Mouse (Mus musculus) neural tube, embryonic 14.5 days (tissue): ENCODE data around the gene Akap13. TPM values are rescaled to one million over a fixed set of nuclear protein-coding genes. Genes with fewer than 3 reads are reported as not detected.
A peak's percentile ranks its signal among the peaks of the same experiment; 100 is the strongest.

Source experiments
- ATAC-seq: fragments of 200-750 bp; cut with Nextera tagmentation; 2 replicates; pipeline ENCODE4 v1.8.0; 2017; ENCODE audit warnings: low read depth, mild to moderate bottlenecking, moderate TSS enrichment, moderate library complexity
- H3K27ac ChIP-seq: fragments of 300-500 bp; sonication (generic); 2 replicates; pipeline ENCODE4 v1.5.1; 2014; ENCODE audit warnings: low read depth, mild to moderate bottlenecking, control low read depth, low read length, moderate library complexity, mixed read lengths
- H3K27me3 ChIP-seq: fragments of 300-500 bp; sonication (generic); 2 replicates; pipeline ENCODE4 v1.6.1; 2014; ENCODE audit warnings: low read length; ENCODE audit not compliant: control insufficient read depth, insufficient read depth
- H3K36me3 ChIP-seq: fragments of 300-500 bp; sonication (generic); 2 replicates; pipeline ENCODE4 v1.6.1; 2014; ENCODE audit warnings: low read length, mixed read lengths; ENCODE audit not compliant: control insufficient read depth, insufficient read depth
- H3K4me1 ChIP-seq: fragments of 300-500 bp; sonication (generic); 2 replicates; pipeline ENCODE4 v1.6.1; 2014; ENCODE audit warnings: low read length; ENCODE audit not compliant: control insufficient read depth, insufficient read depth
- H3K4me2 ChIP-seq: fragments of 300-500 bp; sonication (generic); 2 replicates; pipeline ENCODE4 v1.6.1; 2014; ENCODE audit warnings: mild to moderate bottlenecking, low read depth, low read length, control low read depth
- H3K4me3 ChIP-seq: fragments of 300-500 bp; sonication (generic); 2 replicates; pipeline ENCODE4 v1.5.1; 2014; ENCODE audit warnings: low read depth, low read length, control low read depth, mixed read lengths
- H3K9ac ChIP-seq: fragments of 300-500 bp; sonication (generic); replicated peaks from 2 replicates; pipeline ENCODE4 v1.6.1; 2014; ENCODE audit warnings: low read depth, mild to moderate bottlenecking, control low read depth, low read length, mixed read lengths
- H3K9me3 ChIP-seq: fragments of 300-500 bp; sonication (generic); 2 replicates; pipeline ENCODE4 v1.6.1; 2016; ENCODE audit warnings: low read length; ENCODE audit not compliant: control insufficient read depth
- WGBS: fragments of 180-500 bp; shearing (Covaris S2); extraction: QIAGEN DNeasy Blood & Tissue Kit; methylation state at CpG from one replicate; pipeline ENCODE4 v1.1.7; 2014; 5-methylcytosine and 5-hydroxymethylcytosine counted together
- polyA plus RNA-seq: library from polyadenylated mRNA; unstranded; fragments of >200 nt; fragmentation: Nextera tagmentation; extraction: Ambion mirVana; gene quantifications from 2 replicates; pipeline ENCODE4 v1.2.1, GENCODE M21; 2014

The Akap13 gene
- 19.8 and 23.7 TPM in 2 replicates for polyA plus RNA-seq

DNA sequence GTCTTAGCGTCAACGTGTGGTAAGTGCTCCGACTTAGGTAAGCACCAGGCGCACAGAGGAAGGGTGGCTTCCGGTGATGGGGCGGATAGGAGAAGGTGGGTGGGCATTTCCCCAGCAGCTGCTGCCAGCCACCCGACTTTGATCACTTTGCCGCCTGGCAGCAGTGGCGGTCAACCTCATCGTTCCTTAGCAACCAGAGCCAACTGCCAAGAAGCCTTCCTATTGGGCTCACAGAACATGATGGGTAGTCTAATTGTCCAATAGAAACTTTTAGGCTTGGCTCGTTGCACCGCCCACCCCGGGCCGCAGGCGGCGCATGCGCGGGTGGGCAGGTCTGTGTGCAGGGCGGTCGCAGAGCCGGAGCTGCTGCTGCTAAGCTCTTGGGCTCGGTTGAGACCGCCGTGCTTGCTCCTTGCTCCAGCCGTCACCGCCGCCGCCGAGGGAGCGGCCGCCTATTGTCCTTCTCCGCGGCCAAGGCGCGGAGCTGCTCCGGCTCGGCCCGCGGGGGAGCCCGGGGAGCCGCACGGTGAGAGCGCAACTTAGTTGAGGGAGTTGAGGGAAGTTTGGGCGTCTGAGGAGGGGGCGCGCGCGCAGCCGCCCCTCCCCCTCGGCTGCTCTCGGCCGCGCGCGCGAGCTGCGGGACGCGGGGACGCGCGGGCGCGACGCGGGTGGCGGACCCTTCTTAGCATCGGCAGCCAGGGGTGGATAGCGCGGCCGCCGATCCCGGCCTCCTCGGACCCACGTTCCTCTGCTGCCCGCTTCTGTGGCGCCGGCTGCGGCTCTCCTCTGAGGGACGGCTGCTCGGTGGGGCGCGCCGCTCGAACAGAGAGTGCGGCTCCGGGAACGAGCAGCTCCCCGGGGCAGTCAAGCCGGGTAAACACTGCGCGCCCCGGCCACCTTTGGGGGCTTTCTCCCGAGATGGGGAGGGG, at the start of gene Akap13:
TSS of gene Akap13 (plus strand) at position 312 of the 929 bp plus-strand sequence.
- H3K9me3 ChIP-seq, result no peaks in the 10 kb centered on the region
- peak within 1 kb of the TSS; percentile 71 for H3K4me2 ChIP-seq
- H3K4me1 ChIP-seq, result no peaks in the 10 kb centered on the region; the same call in 1 of the 2 replicates
- H3K27me3 ChIP-seq, result no peaks in the 10 kb centered on the region
- under 1% methylated on average over 72 of the region's 94 CpGs for WGBS
- peak within 1 kb of the TSS; percentile 85 for H3K4me3 ChIP-seq
- peak within 1 kb of the TSS; percentile 84 for H3K9ac ChIP-seq
- peak; percentile 100 for ATAC-seq
- H3K36me3 ChIP-seq, result no peaks in the 10 kb centered on the region
- peak within 1 kb of the TSS; percentile 94 for H3K27ac ChIP-seq

DNA sequence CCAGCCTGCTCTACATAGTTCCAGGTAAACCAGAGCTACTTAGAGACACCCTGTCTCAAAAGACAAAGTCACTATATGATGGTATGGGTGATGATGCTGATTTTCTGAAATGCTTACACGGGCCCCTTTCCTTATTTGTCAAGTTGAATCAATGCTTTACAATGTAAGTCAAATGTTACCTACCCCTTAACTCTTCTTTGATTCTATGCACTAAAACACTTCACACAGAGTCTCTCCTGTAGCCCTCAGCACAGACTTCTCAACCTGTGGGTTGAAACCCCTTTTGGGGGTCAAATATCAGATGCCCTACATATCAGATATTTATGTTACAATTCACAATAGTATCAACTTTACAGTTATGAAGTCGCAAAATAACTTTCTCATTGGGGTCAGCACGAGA, 44.7 kb upstream of the Akap13 start:
- Histone ChIP-seq H3K4me3 (no peak overlapping the region), H3K4me1 (no peaks in the 10 kb centered on the region), H3K4me2 (no peak overlapping the region), H3K9me3 (no peaks in the 10 kb centered on the region), H3K27ac (no peak overlapping the region), H3K9ac (no peak overlapping the region), H3K27me3 (no peaks in the 10 kb centered on the region), H3K36me3 (no peaks in the 10 kb centered on the region)
- WGBS, result 85% methylated on average over 3 of the region's 3 CpGs
- no peak for ATAC-seq

DNA sequence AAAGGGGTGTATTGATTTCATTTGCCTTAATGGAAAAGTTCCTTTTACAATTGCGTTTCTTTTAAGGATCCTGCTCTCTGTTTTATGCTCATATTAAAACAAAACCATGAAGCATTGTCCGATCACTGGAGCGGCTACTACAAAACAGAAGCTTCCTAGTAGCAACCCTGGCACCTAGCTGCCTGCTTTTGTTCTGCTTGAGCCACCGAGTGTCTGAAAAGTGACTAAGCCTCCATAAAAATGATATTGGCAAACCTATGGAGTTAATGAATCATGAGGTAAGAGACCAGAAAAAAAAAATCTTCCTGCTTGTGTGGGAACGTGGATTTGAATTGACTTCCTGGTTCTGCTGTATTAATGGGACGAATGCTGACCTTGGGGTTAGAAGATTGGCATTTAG, 44.1 kb upstream of the Akap13 start:
- no peak overlapping the region for H3K4me3 ChIP-seq
- no peak overlapping the region for H3K9ac ChIP-seq
- WGBS, result 77% methylated on average over 6 of the region's 6 CpGs
- H3K4me2 ChIP-seq, result no peak overlapping the region
- ATAC-seq, result no peak
- H3K27me3 ChIP-seq, result no peaks in the 10 kb centered on the region
- H3K9me3 ChIP-seq, result no peaks in the 10 kb centered on the region
- no peaks in the 10 kb centered on the region for H3K4me1 ChIP-seq
- H3K36me3 ChIP-seq, result no peaks in the 10 kb centered on the region
- H3K27ac ChIP-seq, result no peak overlapping the region

DNA sequence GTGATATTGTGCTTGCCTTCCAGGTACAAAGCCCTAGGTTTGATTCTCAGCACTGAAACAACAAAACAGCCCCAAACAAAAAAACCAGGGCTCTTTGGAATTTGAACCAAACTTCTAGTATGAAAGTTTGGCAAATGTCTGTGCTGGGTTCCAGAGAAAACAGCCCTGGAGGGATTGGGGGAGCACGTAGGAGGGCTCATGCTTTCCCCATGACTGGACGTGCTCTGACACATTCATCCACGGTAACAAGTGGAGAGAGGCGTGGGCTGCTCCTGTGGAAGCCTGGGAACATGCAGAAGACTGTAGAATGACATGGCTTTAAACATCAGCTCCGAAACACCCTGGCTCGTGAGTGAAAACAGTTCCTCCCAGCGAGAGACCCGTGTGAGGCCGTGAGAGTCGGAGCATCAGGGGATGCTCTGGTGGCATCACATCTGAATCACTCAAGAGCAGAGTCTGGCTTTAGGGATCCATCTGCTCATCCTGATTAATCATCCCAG, 43.3 kb upstream of the Akap13 start:
- WGBS, result 89% methylated on average over 10 of the region's 10 CpGs
- Histone ChIP-seq H3K27ac (no peak overlapping the region), H3K4me1 (no peaks in the 10 kb centered on the region), H3K4me3 (no peak overlapping the region), H3K27me3 (no peaks in the 10 kb centered on the region), H3K9ac (no peak overlapping the region), H3K36me3 (no peaks in the 10 kb centered on the region), H3K4me2 (no peak overlapping the region), H3K9me3 (no peaks in the 10 kb centered on the region)
- no peak for ATAC-seq

DNA sequence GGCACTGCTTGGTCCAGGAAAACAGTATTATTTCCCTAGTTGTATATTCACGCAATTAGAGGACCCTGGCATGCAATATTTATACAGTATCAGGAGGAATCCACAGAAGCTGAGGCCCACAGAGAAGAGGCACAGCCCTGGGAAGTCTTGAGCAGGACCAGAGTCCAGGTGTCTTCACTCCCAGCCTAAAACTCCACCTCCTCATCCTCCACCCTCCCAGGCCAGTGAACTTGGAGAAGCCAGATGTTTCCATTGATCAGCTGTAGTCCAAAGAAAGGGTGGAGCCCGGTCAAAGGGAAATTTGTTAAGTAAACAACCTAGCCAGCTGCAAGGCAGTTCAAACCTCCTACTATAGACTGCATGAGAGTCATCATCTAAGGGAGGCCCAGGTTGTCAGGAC, 42.8 kb upstream of the Akap13 start:
- no peak overlapping the region for H3K4me2 ChIP-seq
- H3K9ac ChIP-seq, result no peak overlapping the region
- no peaks in the 10 kb centered on the region for H3K4me1 ChIP-seq
- H3K27me3 ChIP-seq, result no peaks in the 10 kb centered on the region
- no peaks in the 10 kb centered on the region for H3K9me3 ChIP-seq
- ATAC-seq, result no peak
- no peaks in the 10 kb centered on the region for H3K36me3 ChIP-seq
- H3K27ac ChIP-seq, result no peak overlapping the region
- WGBS, result 72% methylated on average over 2 of the region's 2 CpGs
- H3K4me3 ChIP-seq, result no peak overlapping the region

DNA sequence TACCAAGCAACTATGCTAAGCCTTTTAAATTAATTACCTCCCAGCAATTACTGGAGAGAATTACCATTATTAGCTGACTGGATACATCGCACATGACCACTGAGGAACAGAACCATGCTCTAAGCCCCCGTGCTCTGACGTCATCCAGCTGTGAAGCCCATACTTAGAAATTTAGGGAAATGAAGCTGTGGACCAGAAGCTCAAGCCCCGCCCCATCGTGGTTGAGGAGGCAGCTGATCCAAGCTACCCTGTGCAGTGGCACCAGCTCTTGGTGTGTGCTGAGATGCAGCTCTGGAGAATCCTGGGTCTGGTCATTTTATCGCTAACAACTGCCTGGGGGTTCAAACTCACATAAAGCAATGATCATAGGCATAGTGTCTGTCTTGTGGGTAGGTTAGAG, 41.4 kb upstream of the Akap13 start:
- H3K4me1 ChIP-seq, result no peaks in the 10 kb centered on the region
- no peaks in the 10 kb centered on the region for H3K9me3 ChIP-seq
- ATAC-seq, result no peak
- no peaks in the 10 kb centered on the region for H3K27me3 ChIP-seq
- WGBS, result 36% methylated on average over 6 of the region's 6 CpGs
- no peak overlapping the region for H3K27ac ChIP-seq
- no peak overlapping the region for H3K4me2 ChIP-seq
- no peak overlapping the region for H3K4me3 ChIP-seq
- H3K36me3 ChIP-seq, result no peaks in the 10 kb centered on the region
- no peak overlapping the region for H3K9ac ChIP-seq

DNA sequence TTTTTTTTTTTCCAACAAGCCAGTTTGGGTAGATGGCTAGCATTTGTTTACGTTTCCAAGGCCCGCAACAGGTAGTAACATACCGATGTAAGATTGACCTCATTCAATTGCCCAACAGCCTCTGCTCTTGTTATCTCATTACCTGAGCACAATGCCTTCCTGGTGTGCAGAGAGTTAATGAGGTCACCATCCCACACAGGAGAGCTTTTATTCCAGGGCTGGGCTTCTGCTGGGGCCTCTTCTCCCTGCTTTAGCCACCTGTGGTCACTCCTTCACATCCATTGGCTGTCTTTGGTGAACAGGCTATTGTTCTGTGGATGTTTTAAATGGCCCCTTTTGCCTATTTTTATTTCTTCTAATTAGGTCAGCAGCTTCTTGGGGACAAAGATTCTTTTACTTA, 41.0 kb upstream of the Akap13 start:
- Histone ChIP-seq H3K4me3 (no peak overlapping the region), H3K4me1 (no peaks in the 10 kb centered on the region), H3K36me3 (no peaks in the 10 kb centered on the region), H3K9ac (no peak overlapping the region), H3K27ac (no peak overlapping the region), H3K4me2 (no peak overlapping the region), H3K9me3 (no peaks in the 10 kb centered on the region), H3K27me3 (no peaks in the 10 kb centered on the region)
- no peak for ATAC-seq
- WGBS, result 11% methylated on average over 3 of the region's 3 CpGs

DNA sequence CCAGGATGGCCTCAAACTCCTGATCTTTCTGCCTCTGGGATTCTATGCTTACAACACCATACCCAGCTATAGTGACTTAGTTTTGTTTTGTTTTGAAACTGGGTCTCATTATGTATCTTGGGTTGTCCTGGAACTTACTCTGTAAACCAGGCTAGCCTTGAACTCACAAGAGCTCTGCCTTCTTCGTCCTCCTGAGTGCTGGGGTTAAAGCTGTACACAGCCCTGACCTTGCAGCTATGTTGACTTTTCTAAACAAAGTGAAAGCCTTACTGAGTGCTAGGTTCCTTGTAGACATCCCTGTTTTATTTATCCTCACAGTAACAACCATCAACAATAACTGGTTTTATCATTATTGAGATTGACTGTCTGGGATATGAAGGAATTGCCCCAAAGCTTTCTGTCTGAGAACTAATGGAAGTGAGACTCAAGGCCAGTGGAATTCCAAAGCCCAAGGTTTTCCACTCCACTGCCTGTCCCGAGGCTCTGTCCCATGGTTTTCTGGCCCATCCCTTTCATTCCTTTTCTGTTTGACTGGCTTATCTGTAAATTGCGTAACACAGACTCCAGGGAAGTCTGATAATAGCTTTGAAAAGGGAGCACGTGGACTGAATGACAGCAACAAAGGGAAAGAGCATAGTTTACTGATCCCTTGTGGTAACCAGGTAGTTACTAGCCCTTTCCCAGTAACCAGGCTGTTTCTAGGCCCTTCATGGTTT, 40.0 kb upstream of the Akap13 start:
- WGBS, result 32% methylated on average over 4 of the region's 4 CpGs
- H3K9ac ChIP-seq, result no peak overlapping the region
- no peak for ATAC-seq

More for the DNA sequence above, 40.0 kb upstream of the Akap13 start:
- H3K27me3 ChIP-seq, result no peaks in the 10 kb centered on the region
- no peaks in the 10 kb centered on the region for H3K4me1 ChIP-seq
- no peaks in the 10 kb centered on the region for H3K9me3 ChIP-seq
- no peak overlapping the region for H3K4me3 ChIP-seq
- no peak overlapping the region for H3K27ac ChIP-seq
- no peaks in the 10 kb centered on the region for H3K36me3 ChIP-seq
- no peak overlapping the region for H3K4me2 ChIP-seq
